Mouse (Mus musculus): ENCODE data around the gene Osm.

Osm gene

DNA sequence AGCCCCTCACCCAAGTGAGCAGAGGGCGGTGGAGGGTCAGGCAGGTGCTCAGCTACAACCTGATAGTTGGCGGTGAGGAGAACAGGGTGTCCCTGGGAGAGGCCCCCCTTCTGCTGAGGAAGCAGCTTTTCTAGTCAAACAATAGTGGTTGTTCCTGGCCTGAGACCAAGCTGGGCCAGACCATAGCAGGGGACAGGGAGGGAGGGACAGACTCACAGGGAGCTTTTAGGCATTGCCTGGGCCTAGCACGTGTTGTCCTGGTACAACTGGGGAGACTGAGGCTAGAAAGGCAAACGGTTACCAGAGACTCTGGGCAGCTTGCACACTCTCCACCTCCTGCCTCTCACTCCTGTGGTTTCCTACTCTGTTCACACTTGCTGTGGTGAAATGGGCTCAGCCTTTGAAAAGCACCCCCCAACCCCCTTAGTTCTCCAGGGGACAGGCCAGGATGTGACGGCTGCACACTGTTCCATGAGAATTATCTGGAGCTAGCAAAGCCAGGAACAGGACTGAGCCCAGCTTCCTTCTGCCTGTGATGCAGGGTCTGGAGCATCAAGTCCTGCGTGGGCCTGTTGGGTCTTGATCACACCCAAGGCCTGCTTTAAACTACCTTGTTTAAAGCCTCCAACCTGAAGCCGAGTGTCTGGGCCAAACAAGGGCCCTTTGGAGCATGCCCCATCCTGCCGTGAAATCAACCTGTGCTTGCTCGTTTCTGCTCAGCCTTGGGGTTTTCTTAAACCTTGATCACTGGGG is 19.8 kb upstream of the Osm start:
- DNase-seq (ENCODE audit: low spot score): no peak

DNA sequence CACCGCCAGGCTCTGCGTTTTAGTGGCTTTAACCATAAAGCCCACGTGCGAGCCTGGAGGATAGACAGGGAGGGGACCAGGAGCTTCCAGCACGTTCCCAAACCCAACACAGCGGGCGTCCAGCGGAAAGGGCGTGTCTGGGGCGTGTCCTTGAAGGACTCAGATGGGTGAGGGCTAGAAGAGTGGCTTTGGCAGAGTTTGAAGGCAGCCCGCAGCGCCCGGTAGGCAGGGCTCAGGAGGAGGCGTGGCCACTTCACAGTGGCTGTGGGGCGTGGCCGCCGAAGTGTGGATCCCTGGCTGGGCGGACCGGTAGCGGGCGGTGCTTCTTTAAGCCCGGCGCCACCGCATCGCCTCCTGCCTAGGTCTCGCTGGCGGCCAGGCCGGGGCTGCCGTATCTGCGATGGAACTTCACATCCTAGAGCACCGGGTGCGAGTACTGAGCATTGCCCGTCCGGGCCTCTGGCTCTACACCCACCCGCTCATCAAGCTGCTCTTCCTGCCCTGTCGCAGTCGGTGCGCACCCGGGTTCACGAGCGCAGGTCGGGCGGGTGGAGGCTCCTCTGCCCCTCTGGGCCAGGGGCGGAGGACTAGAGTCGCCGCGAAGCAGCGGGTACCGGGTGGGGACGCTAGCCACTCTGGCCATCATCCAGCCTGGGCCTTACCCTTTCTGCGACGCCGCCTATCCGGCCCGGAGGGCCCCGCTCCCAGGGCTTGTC is 18.1 kb upstream of the Osm start, which contains the start of gene Castor1:
Gene Castor1 (plus strand): TSS at position 312 of the 716 bp plus-strand sequence.
- peak; percentile 87 for DNase-seq (ENCODE audit: low spot score)

DNA sequence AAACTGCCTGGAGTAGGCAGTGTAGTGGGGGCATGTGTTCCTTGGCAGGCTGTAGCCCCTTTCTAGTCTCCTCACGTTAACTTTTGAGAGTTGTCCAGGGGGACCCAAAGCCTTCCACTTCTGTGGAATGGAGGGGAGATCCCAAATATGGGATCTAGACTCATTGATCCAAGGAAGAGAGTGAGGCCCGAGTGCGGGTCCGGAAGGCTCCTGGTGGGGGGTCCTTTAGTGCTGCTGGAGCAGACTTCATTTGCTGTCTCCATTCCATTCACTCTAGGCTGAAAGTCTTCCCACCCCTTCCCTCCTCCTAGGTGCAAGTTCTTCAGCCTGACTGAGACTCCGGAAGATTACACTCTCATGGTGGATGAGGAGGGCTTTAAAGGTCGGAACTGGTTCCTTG is 17.6 kb upstream of the Osm start:
- DNase-seq (ENCODE audit: low spot score): no peak

DNA sequence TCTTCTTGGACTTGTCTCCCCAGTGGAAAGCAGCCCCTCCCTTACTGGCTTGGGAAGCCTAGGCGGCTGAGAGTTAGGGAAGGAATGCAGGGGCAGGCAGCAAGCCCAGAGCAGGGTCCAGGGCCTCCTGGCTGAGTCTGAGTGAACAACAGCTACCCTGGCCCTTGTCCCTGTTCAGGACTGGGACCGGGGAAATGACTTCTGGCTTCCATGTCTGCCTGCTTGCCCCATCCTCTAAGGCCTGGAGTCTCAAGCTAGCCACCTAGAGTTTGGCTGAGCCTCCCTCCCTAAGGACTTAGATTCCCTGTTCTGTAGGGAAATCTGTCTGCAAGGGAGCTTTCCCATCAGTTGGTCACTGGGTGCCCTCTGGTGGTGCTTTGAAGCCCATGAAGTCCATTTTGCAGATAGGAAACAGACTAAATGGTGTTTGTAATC is 16.9 kb upstream of the Osm start:
- no peak for DNase-seq (ENCODE audit: low spot score)

DNA sequence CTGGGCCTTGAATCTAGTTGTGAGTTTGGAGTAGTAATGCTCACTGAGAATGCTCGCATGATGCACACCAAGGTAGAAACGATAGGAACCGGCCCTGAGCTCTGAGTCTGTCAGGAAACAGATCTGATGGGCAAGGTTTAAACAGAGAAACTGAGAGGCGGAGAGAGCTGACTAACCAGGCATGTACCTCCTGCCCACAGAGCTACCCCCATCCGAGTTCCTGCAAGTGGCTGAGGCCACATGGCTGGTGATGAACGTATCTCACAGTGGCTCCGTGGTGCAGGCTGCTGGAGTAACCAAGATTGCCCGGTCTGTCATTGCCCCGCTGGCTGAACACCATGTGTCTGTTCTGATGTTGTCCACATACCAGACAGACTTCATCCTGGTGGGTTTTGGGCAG is 16.3 kb upstream of the Osm start:
- DNase-seq (ENCODE audit: low spot score): no peak

DNA sequence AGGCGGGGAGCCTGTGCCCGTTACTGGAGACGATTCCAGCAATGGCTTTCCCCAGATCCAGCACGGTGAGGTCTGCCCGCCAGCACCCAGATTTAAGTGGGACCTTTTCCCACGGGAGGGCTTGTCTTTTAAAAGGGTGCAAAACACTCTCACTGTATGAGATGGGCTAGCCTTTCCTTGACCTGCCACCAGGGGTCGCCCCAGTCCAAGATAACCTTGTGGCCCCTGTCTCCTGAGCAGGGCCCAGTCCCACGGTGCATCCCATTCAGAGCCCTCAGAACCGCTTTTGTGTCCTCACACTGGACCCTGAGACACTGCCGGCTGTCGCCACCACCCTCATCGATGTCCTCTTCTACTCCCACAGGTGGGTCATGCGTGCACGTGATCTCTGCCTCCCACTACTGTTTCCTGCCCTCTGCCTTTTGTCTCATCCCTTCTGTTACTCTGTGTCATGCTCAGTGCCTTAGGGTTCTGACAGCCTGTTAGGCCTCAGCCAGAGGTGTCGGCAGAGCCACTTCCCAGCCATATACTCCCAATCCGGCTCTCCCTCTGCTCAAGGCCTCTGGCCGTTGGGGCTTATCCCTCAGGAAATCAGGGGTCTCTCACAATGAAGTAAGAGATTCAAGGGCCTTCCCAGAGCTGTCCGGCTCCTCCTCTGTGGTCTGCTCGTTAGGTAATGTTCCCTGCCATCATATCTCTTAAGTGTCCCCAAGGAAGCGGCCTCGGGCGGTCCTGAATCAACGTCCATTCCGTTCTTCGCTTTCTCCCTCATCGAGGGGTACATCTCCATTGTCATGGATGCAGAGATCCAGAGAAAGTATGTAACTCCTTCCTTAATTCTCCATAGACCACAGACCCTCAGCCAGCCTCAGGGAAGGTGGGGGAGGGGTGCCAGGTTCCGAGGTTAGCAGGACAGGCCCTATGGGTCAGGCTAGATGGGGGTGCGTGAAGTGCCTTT is 15.5 kb upstream of the Osm start:
- peak; percentile 79 for DNase-seq (ENCODE audit: low spot score)

DNA sequence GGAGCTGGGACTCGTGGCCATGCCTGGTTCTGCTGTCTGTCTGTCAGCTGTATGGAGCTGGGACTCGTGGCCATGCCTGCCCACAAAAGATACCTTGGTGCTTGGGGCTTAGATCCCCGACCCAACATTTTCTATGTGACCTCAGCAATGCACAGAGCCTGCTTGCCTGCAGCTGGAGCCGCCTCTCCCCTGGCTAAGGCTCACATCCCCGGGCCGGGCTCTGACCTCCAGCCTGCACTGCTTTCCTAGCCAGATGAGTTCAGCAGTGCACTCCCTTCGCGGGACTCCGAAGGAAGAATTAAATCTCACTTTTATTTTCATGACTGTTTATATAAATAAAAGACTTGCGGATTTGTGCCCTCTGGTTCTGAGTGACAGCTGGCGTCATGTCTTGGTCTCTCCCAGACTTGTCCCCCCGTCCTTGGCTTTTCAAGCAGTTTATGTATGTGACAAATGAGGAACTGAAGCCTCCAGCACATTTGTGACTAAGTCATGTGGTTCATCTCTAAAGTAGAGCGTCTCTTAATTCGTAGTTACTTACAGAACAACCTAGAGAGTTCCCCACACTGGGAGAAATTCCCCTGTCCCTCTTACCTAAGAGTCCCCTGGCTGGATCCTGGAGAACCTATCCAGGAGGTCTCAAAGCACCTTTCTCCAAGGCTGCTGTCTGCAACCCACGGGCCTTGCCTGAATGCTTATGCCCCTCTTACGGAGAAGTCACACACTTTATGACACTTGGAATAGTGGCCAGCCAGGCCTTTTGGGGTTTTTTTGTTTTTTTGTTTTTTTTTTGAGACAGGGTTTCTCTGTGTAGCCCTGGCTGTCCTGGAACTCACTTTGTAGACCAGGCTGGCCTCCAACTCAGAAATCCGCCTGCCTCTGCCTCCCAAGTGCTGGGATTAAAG is 13.9 kb upstream of the Osm start:
- DNase-seq (ENCODE audit: low spot score): no peak

DNA sequence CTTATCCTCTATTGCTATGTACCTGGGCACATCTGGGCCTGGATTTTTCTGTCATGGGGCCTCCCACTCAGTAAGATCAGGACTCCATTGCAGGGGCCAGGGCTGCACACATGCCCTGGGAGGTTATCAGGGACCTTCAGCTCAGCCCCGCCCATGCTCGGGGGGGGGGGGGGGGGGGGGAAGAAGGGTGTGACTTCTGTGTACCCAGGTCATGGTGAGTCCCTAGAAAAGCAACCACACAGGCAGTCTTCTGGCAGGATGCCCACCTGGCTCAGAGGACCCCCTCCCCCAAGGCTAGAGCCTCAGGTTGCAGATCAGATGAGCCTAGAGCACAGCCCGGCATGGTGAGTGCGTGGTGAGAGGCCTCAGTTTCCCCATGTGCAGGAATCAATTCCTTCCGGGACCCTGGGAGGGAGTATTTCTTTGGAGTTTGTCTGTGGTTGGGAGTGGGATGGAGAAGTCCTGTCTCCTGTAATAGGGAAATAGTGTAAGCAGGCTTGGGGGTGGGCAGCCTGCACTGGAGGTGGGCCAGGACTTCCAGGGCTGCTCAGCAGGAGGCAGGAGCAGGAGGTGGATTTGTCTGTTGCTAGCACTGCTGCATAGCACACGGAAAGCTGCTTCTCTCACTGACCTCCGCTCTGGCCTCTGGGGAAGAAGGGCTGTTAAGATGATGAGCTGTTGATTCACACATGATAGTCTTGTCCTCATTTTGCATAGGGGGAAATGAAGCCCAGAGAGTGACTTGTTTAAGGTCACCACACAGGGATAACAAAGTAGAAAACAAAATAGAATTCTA is 12.6 kb upstream of the Osm start:
- peak; percentile 42 for DNase-seq (ENCODE audit: low spot score)

DNA sequence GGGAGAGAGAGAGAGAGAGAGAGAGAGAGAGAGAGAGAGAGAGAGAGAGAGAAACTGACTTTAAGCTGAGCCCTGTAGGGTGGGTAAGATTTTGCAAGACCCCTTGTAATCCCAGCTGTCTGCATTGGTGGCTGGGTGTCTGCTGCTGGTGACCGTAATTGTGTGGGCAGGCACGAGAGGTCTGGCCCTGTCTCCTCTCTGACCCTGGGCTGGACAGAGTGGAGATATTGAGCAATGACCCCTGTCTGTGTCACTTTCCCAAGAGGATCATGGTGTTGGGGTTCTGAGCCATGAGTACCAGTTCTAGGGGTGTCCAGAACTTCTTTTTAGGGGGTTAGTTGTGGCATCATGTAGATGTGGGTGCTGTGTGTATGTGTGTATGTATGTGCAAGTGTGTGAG is 12.0 kb upstream of the Osm start:
- no peak for DNase-seq (ENCODE audit: low spot score)

DNA sequence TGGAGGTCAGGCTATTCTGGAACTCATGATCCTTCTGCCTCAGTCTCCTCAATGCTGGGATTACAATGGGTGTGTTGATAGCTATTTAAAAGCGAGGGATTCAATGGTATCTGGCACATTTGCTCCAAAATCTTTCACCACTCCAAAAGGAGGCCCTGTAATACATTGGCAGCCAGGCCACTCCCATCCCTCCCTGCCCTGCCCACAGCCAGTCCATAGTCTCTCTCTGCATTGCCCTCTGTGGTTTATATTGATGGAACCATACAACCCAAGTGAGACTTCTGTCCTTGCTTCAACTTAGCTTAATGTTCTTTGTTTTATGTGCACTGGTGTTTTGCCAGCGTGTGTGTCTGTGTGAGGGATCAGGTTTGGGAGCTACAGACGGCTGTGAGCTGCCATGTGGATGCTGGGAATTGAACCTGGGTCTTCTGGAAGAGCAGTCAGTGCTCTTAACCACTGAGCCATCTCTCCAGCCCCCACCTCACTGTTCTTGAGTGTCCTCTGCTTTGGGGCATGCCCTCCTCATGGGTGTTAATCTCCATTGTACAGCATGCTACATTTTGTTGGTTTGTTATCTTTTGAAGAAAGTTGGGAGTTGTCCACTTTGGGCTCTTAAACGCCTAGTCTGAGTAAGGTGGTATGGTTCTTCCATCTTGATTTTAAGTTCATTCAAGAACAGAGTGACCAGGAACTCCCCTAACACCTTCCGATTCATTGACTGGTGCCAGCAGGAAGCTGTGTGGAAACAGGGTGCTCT is 9.5 kb upstream of the Osm start:
- DNase-seq (ENCODE audit: low spot score): no peak

DNA sequence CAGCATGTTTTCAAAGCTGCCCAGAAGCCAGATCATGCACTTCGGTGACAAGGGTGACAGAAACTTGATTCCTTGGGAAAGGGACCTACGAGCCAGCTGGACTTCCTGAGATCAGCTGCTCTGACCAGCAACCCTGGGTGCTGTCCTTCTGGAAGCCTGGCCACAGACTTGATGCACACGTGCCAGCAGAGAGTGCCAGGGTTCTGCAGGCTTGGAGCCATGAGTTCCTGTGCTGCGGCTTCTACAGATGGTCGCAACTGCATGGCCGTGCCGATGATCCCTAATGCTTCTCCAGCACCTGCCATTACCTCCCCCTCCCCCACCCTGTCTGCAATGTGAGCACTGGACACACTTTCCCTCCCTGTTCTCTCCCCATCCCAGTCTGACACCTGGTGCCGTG is 7.8 kb upstream of the Osm start:
- DNase-seq (ENCODE audit: low spot score): no peak

DNA sequence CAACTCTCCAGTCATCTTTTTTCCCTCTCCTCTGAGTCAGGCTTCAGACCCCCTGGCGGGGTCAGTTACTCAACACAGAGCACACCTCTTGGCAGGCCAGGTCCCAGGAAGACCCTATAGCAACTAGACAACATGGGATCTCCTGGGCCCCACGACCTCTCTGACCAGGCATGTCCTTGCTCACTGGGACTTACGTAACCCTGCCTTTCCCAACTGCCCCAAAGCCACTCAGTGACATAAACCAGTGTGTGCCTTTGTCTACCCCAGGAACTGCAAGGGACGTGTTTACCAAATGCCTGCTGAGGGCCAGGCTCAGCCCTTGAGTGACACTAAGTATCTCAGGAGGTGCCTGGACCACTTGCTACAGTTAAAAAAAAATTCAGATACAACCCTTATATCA is 6.4 kb upstream of the Osm start:
- no peak for DNase-seq (ENCODE audit: low spot score)

DNA sequence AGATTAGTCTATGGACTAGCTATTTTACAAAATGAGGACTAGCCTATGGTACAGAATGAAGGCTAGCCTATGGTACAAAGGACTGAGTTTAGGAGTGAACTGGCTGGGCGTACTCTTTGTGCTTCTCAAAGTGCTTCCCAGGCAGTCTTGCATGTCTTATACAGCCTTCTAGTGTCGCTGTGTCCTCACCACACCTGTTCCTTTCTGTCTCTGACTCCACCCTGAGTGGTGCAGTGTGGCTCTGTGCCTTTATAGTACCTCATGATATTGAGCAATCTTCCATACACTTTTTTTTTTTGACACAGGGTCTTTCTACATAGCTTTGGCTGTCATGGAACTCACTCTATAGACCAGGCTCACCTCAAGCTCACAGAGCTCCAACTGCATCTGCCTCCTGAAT is 4.8 kb upstream of the Osm start:
- DNase-seq (ENCODE audit: low spot score): no peak

DNA sequence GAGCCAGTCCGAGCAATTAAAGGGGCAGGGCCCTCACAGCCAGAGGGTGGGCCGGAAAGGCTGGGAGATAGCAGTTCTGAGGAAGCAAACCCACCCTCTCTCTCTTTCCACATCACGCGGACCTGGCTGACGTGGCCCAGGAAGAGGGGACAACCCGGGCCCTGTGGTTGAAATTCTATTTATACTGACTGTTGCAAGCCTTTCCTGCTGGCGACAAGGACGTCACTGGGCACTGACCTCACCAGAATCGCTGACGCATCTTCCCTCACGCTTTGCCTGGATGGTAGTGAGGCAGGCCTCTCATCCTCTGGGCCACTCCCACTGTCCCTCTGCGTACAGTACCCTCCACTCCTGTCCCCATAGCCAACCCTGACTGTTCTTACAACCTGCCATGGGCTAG is 3.6 kb upstream of the Osm start:
- DNase-seq (ENCODE audit: low spot score): no peak

DNA sequence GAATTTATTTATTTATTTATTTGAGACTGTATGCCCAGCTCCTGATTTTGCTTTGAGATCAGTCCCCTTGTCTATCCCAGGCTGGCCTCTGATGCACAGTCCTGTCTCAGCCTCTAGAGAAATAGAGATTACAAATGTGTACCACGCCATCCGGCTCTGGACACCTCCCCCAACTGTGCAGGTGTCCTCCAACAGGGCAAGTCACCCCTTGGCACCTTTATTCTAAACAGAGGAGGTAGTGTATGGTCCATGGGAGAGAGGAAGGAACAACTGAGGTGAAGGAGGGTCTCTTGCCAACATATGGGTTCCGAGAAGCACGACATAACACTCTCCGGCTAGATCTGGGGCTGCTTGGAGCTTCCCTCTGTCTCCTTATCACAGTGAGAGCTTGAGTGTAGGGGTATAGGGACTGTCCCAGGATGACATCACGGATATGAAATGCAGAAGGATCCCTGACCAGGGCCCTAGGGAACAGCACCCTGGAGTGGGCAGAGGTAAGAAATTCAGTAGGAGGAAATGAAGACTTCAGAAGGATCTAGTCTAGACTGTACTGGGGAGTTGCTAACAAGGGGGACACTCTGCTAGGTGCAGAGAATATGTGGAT is 1.1 kb upstream of the Osm start:
- no peak for DNase-seq (ENCODE audit: low spot score)

DNA sequence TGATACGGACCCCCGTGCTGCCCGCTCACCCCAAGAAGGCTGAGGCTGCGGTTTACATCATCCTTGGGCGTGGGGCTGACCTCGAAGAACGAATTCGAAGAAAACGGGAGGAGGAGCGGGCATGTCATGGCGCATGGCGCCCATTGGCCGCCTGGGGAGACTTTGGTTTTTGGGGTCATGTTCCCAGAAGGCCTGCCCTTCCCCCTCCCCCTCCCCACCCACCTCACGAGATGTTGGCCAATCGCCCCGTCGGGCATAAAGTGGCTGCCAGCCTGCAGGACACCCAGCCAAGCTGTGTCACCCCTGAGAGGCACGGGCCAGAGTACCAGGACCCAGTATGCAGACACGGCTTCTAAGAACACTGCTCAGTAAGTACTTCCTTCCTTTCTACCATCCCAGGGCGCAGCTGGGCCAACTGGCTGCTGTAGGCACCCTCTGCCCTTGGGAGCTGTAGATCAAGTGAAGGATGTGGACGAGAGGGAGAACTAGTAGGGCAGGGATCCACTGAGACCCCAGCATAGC is 387 bp downstream of the Osm start:
- no peak for DNase-seq (ENCODE audit: low spot score)

DNA sequence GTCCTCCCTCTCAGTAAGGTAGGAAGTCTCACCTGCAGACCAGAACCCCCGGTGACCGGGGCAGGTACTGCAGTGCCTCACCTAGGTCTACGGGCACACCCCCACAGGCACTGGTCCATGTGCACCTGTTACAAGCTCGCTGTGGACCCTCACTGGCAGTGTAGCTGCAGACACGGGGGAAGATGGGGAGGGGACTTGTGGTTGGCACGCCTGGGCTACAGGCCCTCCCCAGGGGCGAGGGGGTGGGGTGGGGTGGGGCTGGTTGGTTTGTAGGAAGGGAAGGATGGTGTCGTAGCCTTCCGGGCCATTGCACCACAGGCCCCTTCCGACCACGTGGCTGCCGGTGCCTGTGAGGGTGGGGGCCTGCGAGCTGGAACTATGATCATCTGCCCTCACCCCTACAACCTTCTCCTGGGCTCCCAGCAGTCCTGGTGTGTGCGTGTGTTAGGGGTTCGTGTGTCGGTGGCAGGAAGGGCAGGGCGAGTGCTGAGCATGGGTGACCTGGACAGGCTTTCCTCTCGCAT is 1.2 kb downstream of the Osm start:
- peak; percentile 40 for DNase-seq (ENCODE audit: low spot score)

DNA sequence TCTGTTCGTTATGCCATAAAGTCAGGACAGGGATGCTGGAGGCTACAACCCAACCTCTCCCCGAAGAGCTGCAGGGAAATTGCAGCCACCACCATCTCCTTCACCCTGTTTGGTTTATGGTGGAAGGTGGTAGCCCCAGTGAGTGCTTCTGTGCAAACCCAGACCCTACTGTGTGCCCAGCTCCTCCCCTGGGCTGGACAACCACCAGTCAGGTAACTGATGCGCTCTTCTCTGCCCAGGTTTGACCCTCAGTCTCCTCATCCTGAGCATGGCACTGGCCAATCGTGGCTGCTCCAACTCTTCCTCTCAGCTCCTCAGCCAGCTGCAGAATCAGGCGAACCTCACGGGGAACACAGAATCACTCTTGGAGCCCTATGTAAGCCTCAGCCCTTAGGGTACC is 1.9 kb downstream of the Osm start:
- no peak for DNase-seq (ENCODE audit: low spot score)

DNA sequence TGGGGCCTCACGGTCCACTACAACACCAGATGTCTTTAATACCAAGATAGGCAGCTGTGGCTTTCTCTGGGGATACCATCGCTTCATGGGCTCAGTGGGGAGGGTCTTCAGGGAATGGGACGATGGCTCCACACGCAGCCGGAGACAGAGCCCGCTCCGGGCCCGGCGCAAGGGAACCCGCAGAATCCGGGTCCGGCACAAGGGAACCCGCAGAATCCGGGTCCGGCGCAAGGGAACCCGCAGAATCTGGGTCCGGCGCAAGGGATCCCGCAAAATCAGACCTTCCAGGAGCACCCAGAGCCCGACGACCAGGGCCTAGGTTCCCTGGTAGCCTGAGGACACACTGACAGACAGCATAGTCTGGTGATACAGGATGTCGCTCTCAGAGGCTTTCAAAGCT is 3.5 kb downstream of the Osm start:
- no peak for DNase-seq (ENCODE audit: low spot score)

All from spleen, adult 12 weeks (tissue).